Mouse (Mus musculus): ENCODE data around the gene Lrfn4. TPM values are rescaled to one million over a fixed set of nuclear protein-coding genes. Genes with fewer than 3 reads are reported as not detected.

Gene Lrfn4
- 70.1 and 75.0 TPM in 2 replicates for polyA plus RNA-seq (2012; rRNA removed)

GRCm38 (mm10) chr19:4615151-4616093 lies at the start of gene Lrfn4:
Gene Lrfn4 (minus strand): TSS chr19:4615667.

GRCm38 (mm10) chr19:4625179-4625828 lies 9.8 kb upstream of the Lrfn4 start, which contains the start of gene Rce1:
Gene Rce1 (minus strand): TSS chr19:4625641.

Other genes starting within 250 kb of the Lrfn4 start
- 66.0 and 69.0 TPM in 2 replicates for gene Kdm2a, start 217.4 kb downstream of the Lrfn4 start, polyA plus RNA-seq (2012; rRNA removed)
- gene Rhod, start 176.2 kb downstream of the Lrfn4 start, polyA plus RNA-seq (2012; rRNA removed) = 2.9 and 3.9 TPM in 2 replicates
- 3.8 and 4.3 TPM in 2 replicates for gene Syt12, start 138.2 kb downstream of the Lrfn4 start, polyA plus RNA-seq (2012; rRNA removed)
- 0.11 TPM in 1 of 2 replicates, not detected in the other for gene 2010003K11Rik, start 117.1 kb downstream of the Lrfn4 start, polyA plus RNA-seq (2012; rRNA removed)
- 16.8 and 17.9 TPM in 2 replicates for gene Pcx, start 105.2 kb downstream of the Lrfn4 start, polyA plus RNA-seq (2012; rRNA removed)
- 62.2 and 64.2 TPM in 2 replicates for gene Rce1, start 10.0 kb upstream of the Lrfn4 start, polyA plus RNA-seq (2012; rRNA removed)
- 7.5 and 7.7 TPM in 2 replicates for gene Gm960, start 83.0 kb upstream of the Lrfn4 start, polyA plus RNA-seq (2012; rRNA removed)
- gene Sptbn2, start 95.5 kb upstream of the Lrfn4 start, polyA plus RNA-seq (2012; rRNA removed) = 36.9 and 40.5 TPM in 2 replicates
- 65.3 and 74.3 TPM in 2 replicates for gene Rbm4b, start 140.8 kb upstream of the Lrfn4 start, polyA plus RNA-seq (2012; rRNA removed)
- gene Rbm4, start 178.2 kb upstream of the Lrfn4 start, polyA plus RNA-seq (2012; rRNA removed) = 117 and 122 TPM in 2 replicates
- gene Gm21992, start 195.9 kb upstream of the Lrfn4 start, polyA plus RNA-seq (2012; rRNA removed) = 10.6 and 11.3 TPM in 2 replicates
- gene Rbm14, start 196.0 kb upstream of the Lrfn4 start, polyA plus RNA-seq (2012; rRNA removed) = 45.3 and 49.8 TPM in 2 replicates
- gene Ccs, start 223.7 kb upstream of the Lrfn4 start, polyA plus RNA-seq (2012; rRNA removed) = 42.6 and 45.4 TPM in 2 replicates
- gene Ccdc87, start 223.7 kb upstream of the Lrfn4 start, polyA plus RNA-seq (2012; rRNA removed) = 0.95 and 0.98 TPM in 2 replicates
- gene Ctsf, start 239.5 kb upstream of the Lrfn4 start, polyA plus RNA-seq (2012; rRNA removed) = 77.2 and 77.8 TPM in 2 replicates